Mouse (Mus musculus) G1E (cell line): ENCODE measurements around the gene Eif3b.

ENCODE experiments used
- CTCF ChIP-seq: IDR thresholded peaks from 2 replicates; pipeline ENCODE4 v1.5.1; 2012; ENCODE audit warnings: low read depth, low read length, inconsistent platforms, mixed read lengths
- GATA1 ChIP-seq: IDR thresholded peaks from 2 replicates; pipeline ENCODE4 v1.6.1; 2012; ENCODE audit warnings: borderline replicate concordance, low read length, inconsistent platforms, mixed read lengths
- GATA2 ChIP-seq: IDR thresholded peaks from 2 replicates; pipeline ENCODE4 v1.6.1; 2012; ENCODE audit warnings: low read depth, low read length, inconsistent platforms, borderline replicate concordance

DNA sequence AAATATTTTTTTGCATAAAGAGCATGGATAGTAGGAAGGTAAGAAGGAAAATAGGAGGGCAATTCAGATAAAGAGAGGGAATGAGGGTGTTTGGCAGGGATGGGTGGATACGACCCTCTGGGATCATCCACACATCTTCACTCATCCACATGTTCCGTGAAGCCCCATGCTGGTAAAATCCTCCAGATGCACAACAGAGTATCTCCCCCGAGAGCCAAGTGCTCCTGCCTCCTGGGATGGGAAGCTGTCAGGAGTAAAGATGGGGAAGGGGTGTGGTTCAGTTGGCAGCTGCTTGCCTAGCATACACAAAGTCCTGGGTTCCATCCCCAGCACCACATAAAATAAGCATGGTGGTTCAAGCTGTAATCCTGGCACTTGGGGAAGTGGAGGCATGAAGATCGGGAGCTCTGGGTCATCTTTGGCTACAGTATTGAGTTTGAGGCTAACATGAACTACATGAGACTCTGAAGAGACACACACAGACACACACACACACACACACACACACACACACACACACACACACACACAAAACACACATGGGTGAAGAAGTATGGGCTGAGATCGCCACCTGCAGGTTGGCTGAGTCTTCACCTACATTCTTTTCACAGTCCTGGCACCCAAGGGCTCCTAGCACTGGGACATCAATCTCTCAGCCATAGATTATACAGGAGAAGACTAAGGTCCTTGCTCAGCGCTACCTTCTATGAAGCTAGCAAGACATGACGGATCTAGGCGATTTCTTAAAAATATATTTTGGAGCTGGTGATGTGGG is 22.8 kb upstream of the Eif3b start:
- TF ChIP-seq GATA1 (no peak), CTCF (no peak), GATA2 (no peak)
